Mouse (Mus musculus) erythroblast, embryonic 14.5 days (primary cell): ENCODE results near the gene Catip.

ENCODE experiments used
- GATA1 ChIP-seq: IDR thresholded peaks from 2 replicates; pipeline ENCODE4 v1.6.1; 2012; ENCODE audit warnings: low read length, inconsistent platforms, mixed read lengths
- TAL1 ChIP-seq: IDR thresholded peaks from 3 replicates; pipeline ENCODE4 v1.6.1; 2012; ENCODE audit warnings: low read length, inconsistent platforms, mixed read lengths

- no peak for TF ChIP-seq GATA1
- no peak for TF ChIP-seq TAL1
These were observed 33.0 kb downstream of the Catip start for GRCm38 (mm10) chr1:74394858-74395257.
